Mouse (Mus musculus) neural tube, embryonic 14.5 days (tissue): ENCODE measurements around the gene Cntnap1. TPM values are rescaled to one million over a fixed set of nuclear protein-coding genes. Genes with fewer than 3 reads are reported as not detected.

Experiments
- ATAC-seq: fragments of 200-750 bp; cut with Nextera tagmentation; 2 replicates; pipeline ENCODE4 v1.8.0; 2017; ENCODE audit warnings: low read depth, mild to moderate bottlenecking, moderate TSS enrichment, moderate library complexity
- H3K27ac ChIP-seq: fragments of 300-500 bp; sonication (generic); 2 replicates; pipeline ENCODE4 v1.5.1; 2014; ENCODE audit warnings: low read depth, mild to moderate bottlenecking, control low read depth, low read length, moderate library complexity, mixed read lengths
- H3K27me3 ChIP-seq: fragments of 300-500 bp; sonication (generic); 2 replicates; pipeline ENCODE4 v1.6.1; 2014; ENCODE audit warnings: low read length; ENCODE audit not compliant: control insufficient read depth, insufficient read depth
- H3K36me3 ChIP-seq: fragments of 300-500 bp; sonication (generic); 2 replicates; pipeline ENCODE4 v1.6.1; 2014; ENCODE audit warnings: low read length, mixed read lengths; ENCODE audit not compliant: control insufficient read depth, insufficient read depth
- H3K4me1 ChIP-seq: fragments of 300-500 bp; sonication (generic); 2 replicates; pipeline ENCODE4 v1.6.1; 2014; ENCODE audit warnings: low read length; ENCODE audit not compliant: control insufficient read depth, insufficient read depth
- H3K4me2 ChIP-seq: fragments of 300-500 bp; sonication (generic); 2 replicates; pipeline ENCODE4 v1.6.1; 2014; ENCODE audit warnings: mild to moderate bottlenecking, low read depth, low read length, control low read depth
- H3K4me3 ChIP-seq: fragments of 300-500 bp; sonication (generic); 2 replicates; pipeline ENCODE4 v1.5.1; 2014; ENCODE audit warnings: low read depth, low read length, control low read depth, mixed read lengths
- H3K9ac ChIP-seq: fragments of 300-500 bp; sonication (generic); replicated peaks from 2 replicates; pipeline ENCODE4 v1.6.1; 2014; ENCODE audit warnings: low read depth, mild to moderate bottlenecking, control low read depth, low read length, mixed read lengths
- H3K9me3 ChIP-seq: fragments of 300-500 bp; sonication (generic); 2 replicates; pipeline ENCODE4 v1.6.1; 2016; ENCODE audit warnings: low read length; ENCODE audit not compliant: control insufficient read depth
- WGBS: fragments of 180-500 bp; shearing (Covaris S2); extraction: QIAGEN DNeasy Blood & Tissue Kit; methylation state at CpG from one replicate; pipeline ENCODE4 v1.1.7; 2014; 5-methylcytosine and 5-hydroxymethylcytosine counted together
- polyA plus RNA-seq: library from polyadenylated mRNA; unstranded; fragments of >200 nt; fragmentation: Nextera tagmentation; extraction: Ambion mirVana; gene quantifications from 2 replicates; pipeline ENCODE4 v1.2.1, GENCODE M21; 2014

The Cntnap1 gene
- polyA plus RNA-seq, 1 experiment from 2014 or later: 8.3 TPM

- no peak overlapping the region for H3K4me3 ChIP-seq
- H3K4me1 ChIP-seq: no peaks in the 10 kb centered on the region
- H3K36me3 ChIP-seq: peaks cover under 1% of the 10 kb centered on the region; the same call in 1 of the 2 replicates
- H3K4me2 ChIP-seq: no peak overlapping the region
- H3K9me3 ChIP-seq: no peaks in the 10 kb centered on the region
- H3K27me3 ChIP-seq: no peaks in the 10 kb centered on the region
- no peak overlapping the region for H3K27ac ChIP-seq
- no peak overlapping the region for H3K9ac ChIP-seq
- WGBS: 87% methylated on average over 6 of the region's 6 CpGs
- ATAC-seq: no peak
Observed at GRCm38 (mm10) chr11:101131701-101132100, 38.6 kb upstream of the Cntnap1 start.

- H3K27me3 ChIP-seq: no peaks in the 10 kb centered on the region
- no peak overlapping the region for H3K4me2 ChIP-seq
- WGBS: 84% methylated on average over 12 of the region's 12 CpGs
- no peak overlapping the region for H3K4me3 ChIP-seq
- no peaks in the 10 kb centered on the region for H3K4me1 ChIP-seq
- no peak overlapping the region for H3K9ac ChIP-seq
- no peaks in the 10 kb centered on the region for H3K9me3 ChIP-seq
- no peak overlapping the region for H3K27ac ChIP-seq
- no peak for ATAC-seq
- no peaks in the 10 kb centered on the region for H3K36me3 ChIP-seq
Observed at GRCm38 (mm10) chr11:101133037-101133436, 37.3 kb upstream of the Cntnap1 start.

- WGBS: 81% methylated on average over 13 of the region's 13 CpGs
- no peaks in the 10 kb centered on the region for H3K27me3 ChIP-seq
- H3K4me2 ChIP-seq: no peak overlapping the region
- H3K9ac ChIP-seq: no peak overlapping the region
- H3K9me3 ChIP-seq: no peaks in the 10 kb centered on the region
- H3K4me1 ChIP-seq: peaks cover 3% of the 10 kb centered on the region; the same call in 1 of the 2 replicates
- H3K27ac ChIP-seq: no peak overlapping the region
- H3K4me3 ChIP-seq: no peak overlapping the region
- no peaks in the 10 kb centered on the region for H3K36me3 ChIP-seq
- ATAC-seq: no peak
Observed at GRCm38 (mm10) chr11:101134217-101134865, 36.0 kb upstream of the Cntnap1 start.

- H3K27ac ChIP-seq: no peak overlapping the region
- H3K9me3 ChIP-seq: no peaks in the 10 kb centered on the region
- H3K27me3 ChIP-seq: no peaks in the 10 kb centered on the region
- no peak overlapping the region for H3K9ac ChIP-seq
- H3K4me2 ChIP-seq: no peak overlapping the region
- no peaks in the 10 kb centered on the region for H3K36me3 ChIP-seq
- WGBS: 76% methylated on average over 7 of the region's 7 CpGs
- ATAC-seq: no peak
- peaks cover 3% of the 10 kb centered on the region; the same call in 1 of the 2 replicates for H3K4me1 ChIP-seq
- no peak overlapping the region for H3K4me3 ChIP-seq
Observed at GRCm38 (mm10) chr11:101137000-101137399, 33.3 kb upstream of the Cntnap1 start.

GRCm38 (mm10) chr11:101138536-101139181, 31.7 kb upstream of the Cntnap1 start:
- H3K4me1 ChIP-seq: peaks cover 3% of the 10 kb centered on the region; the same call in 1 of the 2 replicates
- WGBS: 16% methylated on average over 15 of the region's 15 CpGs
- no peak overlapping the region for H3K9ac ChIP-seq
- no peaks in the 10 kb centered on the region for H3K9me3 ChIP-seq
- H3K36me3 ChIP-seq: no peaks in the 10 kb centered on the region
- H3K27ac ChIP-seq: peak overlapping the region; percentile 52; the same call in 1 of the 2 replicates
- no peak overlapping the region for H3K4me3 ChIP-seq
- 0 out of 2 replicates have a peak overlapping the region, but pooled peaks have one; percentile 7 for H3K4me2 ChIP-seq
- ATAC-seq: no peak
- H3K27me3 ChIP-seq: no peaks in the 10 kb centered on the region

GRCm38 (mm10) chr11:101140164-101140819, 30.0 kb upstream of the Cntnap1 start:
- Histone ChIP-seq H3K4me2 (peak overlapping the region; percentile 47), H3K9ac (peak overlapping the region; percentile 42), H3K36me3 (no peaks in the 10 kb centered on the region), H3K4me3 (peak overlapping the region; percentile 17), H3K4me1 (peaks cover 3% of the 10 kb centered on the region; the same call in 1 of the 2 replicates), H3K27ac (peak overlapping the region; percentile 57; the same call in 1 of the 2 replicates), H3K9me3 (no peaks in the 10 kb centered on the region), H3K27me3 (no peaks in the 10 kb centered on the region)
- 41% methylated on average over 27 of the region's 27 CpGs for WGBS
- peak; percentile 29; the same call in 1 of the 2 replicates for ATAC-seq

GRCm38 (mm10) chr11:101141088-101141487, 29.2 kb upstream of the Cntnap1 start:
- no peak for ATAC-seq
- no peak overlapping the region for H3K4me3 ChIP-seq
- no peaks in the 10 kb centered on the region for H3K9me3 ChIP-seq
- H3K36me3 ChIP-seq: no peaks in the 10 kb centered on the region
- no peak overlapping the region for H3K9ac ChIP-seq
- 89% methylated on average over 8 of the region's 8 CpGs for WGBS
- no peak overlapping the region for H3K27ac ChIP-seq
- H3K27me3 ChIP-seq: no peaks in the 10 kb centered on the region
- H3K4me2 ChIP-seq: no peak overlapping the region
- peaks cover 3% of the 10 kb centered on the region; the same call in 1 of the 2 replicates for H3K4me1 ChIP-seq

- Histone ChIP-seq H3K4me3 (no peak overlapping the region), H3K9ac (no peak overlapping the region), H3K9me3 (no peaks in the 10 kb centered on the region), H3K4me1 (peaks cover 3% of the 10 kb centered on the region; the same call in 1 of the 2 replicates), H3K36me3 (no peaks in the 10 kb centered on the region), H3K4me2 (no peak overlapping the region), H3K27ac (no peak overlapping the region), H3K27me3 (no peaks in the 10 kb centered on the region)
- ATAC-seq: no peak
- WGBS: 87% methylated on average over 10 of the region's 10 CpGs
Observed at GRCm38 (mm10) chr11:101142215-101142967, 27.9 kb upstream of the Cntnap1 start.
